Mouse (Mus musculus) stomach, postnatal 0 days (tissue): ENCODE measurements at regions not wholly inside any gene's neighbourhood (a gene's known extent, or its start where the extent isn't known, plus 50 kb on each side); places are given as distances from the start of the nearest gene placed in this dataset.

Experiments
- CTCF ChIP-seq: IDR thresholded peaks from 2 replicates; pipeline ENCODE4 v1.5.1; 2016; ENCODE audit warnings: antibody characterized with exemption, low read depth, mild to moderate bottlenecking, moderate library complexity
- EP300 ChIP-seq: optimal IDR thresholded peaks from 2 replicates; pipeline ENCODE3; 2016; ENCODE audit warnings: antibody characterized with exemption

DNA sequence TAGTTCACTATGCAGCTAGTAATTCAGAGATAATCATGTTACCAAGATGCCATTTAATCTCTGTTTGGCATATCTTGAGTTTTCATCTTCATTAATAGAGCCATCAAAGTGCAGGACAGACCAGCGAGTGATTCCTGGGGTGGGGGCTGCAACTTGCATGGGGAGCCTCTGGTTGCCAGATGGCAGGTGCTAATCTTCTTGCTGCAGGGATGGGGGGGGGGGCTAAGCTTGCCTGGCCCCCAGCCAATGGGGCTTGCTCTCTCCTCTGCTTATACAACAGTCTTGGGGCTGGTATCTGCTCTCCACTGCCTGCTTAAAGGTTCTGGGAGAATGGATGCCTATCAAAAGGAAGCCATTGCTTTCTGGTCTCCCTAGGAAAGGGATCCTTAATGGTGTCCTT, 88.0 kb upstream of the Nr2f2 start:
- TF ChIP-seq CTCF (no peak), EP300 (no peak)
